In the genomic region with DNA sequence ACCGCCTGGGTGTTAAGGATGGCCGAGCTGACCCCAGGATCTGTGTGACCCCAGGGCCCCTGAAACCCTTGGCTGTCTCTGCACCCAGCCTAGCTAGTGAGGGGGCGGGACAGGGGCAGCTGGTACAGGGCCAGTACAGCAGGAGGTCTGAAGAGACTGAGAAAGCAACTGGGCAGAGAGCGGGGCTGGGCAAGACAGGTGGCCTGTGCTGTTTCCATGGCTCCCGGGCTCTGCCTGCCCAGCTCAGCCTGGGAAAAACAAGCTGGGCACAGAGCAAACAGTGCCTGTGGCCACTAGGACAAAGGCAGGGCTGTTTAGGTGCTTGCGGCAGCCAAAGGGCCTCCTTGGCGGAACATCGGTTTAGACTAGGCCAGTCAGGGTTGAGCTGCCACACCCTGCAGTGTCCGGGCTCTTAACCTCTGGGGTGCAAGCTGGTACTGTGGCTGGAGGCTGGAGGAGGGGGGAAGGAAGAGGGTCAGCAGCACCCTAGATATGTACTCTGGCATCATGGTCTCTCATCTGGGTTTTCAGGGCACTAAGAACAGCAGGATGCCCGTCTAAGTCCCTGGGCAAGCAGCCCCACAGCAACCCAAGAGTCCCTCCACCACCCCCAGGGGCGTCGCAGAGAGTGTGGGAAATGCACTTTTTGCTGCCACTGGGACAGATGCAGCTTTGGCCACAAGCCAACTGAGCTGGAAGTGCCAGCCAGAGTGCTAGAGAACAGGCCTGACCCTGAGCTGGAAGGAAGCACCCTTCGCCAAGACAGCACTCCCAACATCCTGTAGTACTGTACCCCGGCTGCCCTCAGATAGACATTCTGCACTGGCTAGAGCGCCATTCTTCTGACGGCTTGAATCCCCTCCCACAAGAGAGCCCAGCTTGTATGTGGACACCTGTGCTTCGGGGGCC, we compare ENCODE assay signal across 8 mouse cellular contexts. TPM values are rescaled to one million over a fixed set of nuclear protein-coding genes. Genes with fewer than 3 reads are reported as not detected.
DNase-seq lines count a peak whose midpoint lies in the region; ATAC-seq and TF ChIP-seq lines count a peak whose summit lies in the region.

No protein-coding gene starts in this region.

- ATAC-seq in hindbrain, postnatal 0 days, result peak; percentile 92
- peak; percentile 88 for ATAC-seq in midbrain, postnatal 0 days (ENCODE audit: low FRiP score)

- H3K4me2 ChIP-seq in hindbrain, postnatal 0 days (ENCODE audit: low read depth, low read length), result no peak overlapping the region
- H3K4me2 ChIP-seq in midbrain, postnatal 0 days (ENCODE audit: low read depth, low read length, poor library complexity, severe bottlenecking), result no peak overlapping the region

- no peaks in the 10 kb centered on the region for H3K36me3 ChIP-seq in hindbrain, postnatal 0 days (ENCODE audit: insufficient read depth, low read length)
- H3K36me3 ChIP-seq in midbrain, postnatal 0 days (ENCODE audit: insufficient read depth, low read length), result no peaks in the 10 kb centered on the region

- no peak; the same call in 1 of the 2 replicates for TF ChIP-seq CTCF in hindbrain, postnatal 0 days (IDR thresholded peaks at IDR 0.05; ENCODE audit: low read depth)
- TF ChIP-seq CTCF in midbrain, postnatal 0 days (IDR thresholded peaks at IDR 0.05), result peak; percentile 17; the same call in 1 of the 2 replicates

- no peak overlapping the region; the same call in 1 of the 2 replicates for H3K9ac ChIP-seq in hindbrain, postnatal 0 days (replicated peaks; ENCODE audit: low read length)
- H3K9ac ChIP-seq in midbrain, postnatal 0 days (replicated peaks; ENCODE audit: low read length, poor library complexity, severe bottlenecking), result no peak overlapping the region

- peaks cover 28% of the 10 kb centered on the region for H3K4me1 ChIP-seq in hindbrain, postnatal 0 days (ENCODE audit: insufficient read depth, low read length)
- no peaks in the 10 kb centered on the region for H3K4me1 ChIP-seq in midbrain, postnatal 0 days (ENCODE audit: insufficient read depth, low read length)

- peak overlapping the region; percentile 88 for H3K27ac ChIP-seq in hindbrain, postnatal 0 days
- peak overlapping the region; percentile 65 for H3K27ac ChIP-seq in midbrain, postnatal 0 days (ENCODE audit: low read depth, low read length)

- WGBS in hindbrain, postnatal 0 days, result 32% methylated on average over 17 of the region's 17 CpGs
- WGBS in midbrain, postnatal 0 days, result 57% methylated on average over 17 of the region's 17 CpGs

- H3K27me3 ChIP-seq in hindbrain, postnatal 0 days (ENCODE audit: insufficient read depth, low read length), result no peaks in the 10 kb centered on the region
- H3K27me3 ChIP-seq in midbrain, postnatal 0 days (ENCODE audit: insufficient read depth, low read length), result peaks cover 3% of the 10 kb centered on the region; the same call in 1 of the 2 replicates

- H3K9me3 ChIP-seq in hindbrain, postnatal 0 days (ENCODE audit: low read length), result no peaks in the 10 kb centered on the region
- H3K9me3 ChIP-seq in midbrain, postnatal 0 days (ENCODE audit: low read length), result no peaks in the 10 kb centered on the region

- peak; percentile 79 for DNase-seq in layer of hippocampus, adult 11-12 months (ENCODE audit: low spot score)
- no peak for DNase-seq in layer of hippocampus, adult 9-10 months (ENCODE audit: low spot score)
- peak; percentile 84 to 90 for DNase-seq in cerebellum, postnatal 10 days
- peak; percentile 85 for DNase-seq in hindbrain, postnatal 0 days (ENCODE audit: low spot score)
- peak; percentile 62 for DNase-seq in left cerebral cortex, adult 11 months (ENCODE audit: low spot score)
- peak; percentile 89 for DNase-seq in midbrain, postnatal 0 days (ENCODE audit: low spot score)
- DNase-seq in c-Kit-positive CD71-positive TER-119-positive erythroid progenitor cells, embryonic 14.5 days (ENCODE audit: low spot score), result no peak
- no peak for DNase-seq in thymus, postnatal 36 days

- no peak overlapping the region for H3K4me3 ChIP-seq in hindbrain, postnatal 0 days (ENCODE audit: low read length)
- H3K4me3 ChIP-seq in midbrain, postnatal 0 days (ENCODE audit: low read depth, low read length), result no peak overlapping the region

RNA-seq across cellular contexts. Expression of a gene that starts 31.3 kb away (rescaled TPM):
- 56.6 and 63.1 TPM in 2 replicates for total RNA-seq in hindbrain, postnatal 0 days (2014; rRNA removed)
- 26.0 and 27.2 TPM in 2 replicates for polyA plus RNA-seq in hindbrain, postnatal 0 days (2015; fragmentation: Nextera tagmentation; extraction: Ambion mirVana)
- total RNA-seq in midbrain, postnatal 0 days (2014; rRNA removed), result 26.3 and 34.3 TPM in 2 replicates
- polyA plus RNA-seq in midbrain, postnatal 0 days (2015; fragmentation: Nextera tagmentation; extraction: Ambion mirVana), result 19.0 and 19.5 TPM in 2 replicates

Comparison
In these comparisons a context has a peak if more than half of its experiments do, and no peak if none do; other contexts are left out.
1. DNase-seq: peak in layer of hippocampus, adult 11-12 months (single experiment), cerebellum, postnatal 10 days (2 of 2), hindbrain, postnatal 0 days (single experiment), left cerebral cortex, adult 11 months (single experiment) and midbrain, postnatal 0 days (single experiment); none in layer of hippocampus, adult 9-10 months (single experiment), c-Kit-positive CD71-positive TER-119-positive erythroid progenitor cells, embryonic 14.5 days (single experiment) and thymus, postnatal 36 days (0 of 2).